Mouse (Mus musculus): ENCODE measurements around the gene Garnl3.

Garnl3 gene

DNA sequence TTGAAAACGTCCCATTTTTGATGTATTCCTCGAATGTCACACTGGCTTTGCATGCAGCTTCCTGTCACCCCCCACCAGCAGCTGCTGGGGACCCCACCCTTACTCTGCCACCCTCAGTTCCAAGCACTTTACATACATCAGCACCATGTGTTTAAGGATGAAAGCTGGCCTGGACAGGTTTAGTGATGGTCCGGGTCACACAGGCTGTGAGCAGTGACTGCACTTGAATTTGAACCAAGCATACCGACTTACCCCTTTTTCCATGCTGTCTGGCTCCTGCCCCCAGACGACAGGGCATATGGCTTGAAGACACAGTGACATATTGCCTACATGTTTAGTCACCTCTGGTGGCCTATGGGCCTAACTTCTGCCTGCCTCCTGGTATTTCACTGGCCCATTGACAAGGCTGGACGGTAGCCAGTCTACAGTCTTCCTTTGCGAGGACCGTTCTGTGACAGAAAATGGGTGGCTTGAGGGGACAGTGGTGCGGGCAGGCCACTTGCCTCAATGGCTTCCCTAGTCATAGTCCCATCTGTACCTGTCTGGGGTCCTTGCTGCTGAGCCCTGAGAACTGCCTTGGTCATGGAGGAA lies 163.3 kb downstream of the Garnl3 start:
- DNase-seq: no peak

DNA sequence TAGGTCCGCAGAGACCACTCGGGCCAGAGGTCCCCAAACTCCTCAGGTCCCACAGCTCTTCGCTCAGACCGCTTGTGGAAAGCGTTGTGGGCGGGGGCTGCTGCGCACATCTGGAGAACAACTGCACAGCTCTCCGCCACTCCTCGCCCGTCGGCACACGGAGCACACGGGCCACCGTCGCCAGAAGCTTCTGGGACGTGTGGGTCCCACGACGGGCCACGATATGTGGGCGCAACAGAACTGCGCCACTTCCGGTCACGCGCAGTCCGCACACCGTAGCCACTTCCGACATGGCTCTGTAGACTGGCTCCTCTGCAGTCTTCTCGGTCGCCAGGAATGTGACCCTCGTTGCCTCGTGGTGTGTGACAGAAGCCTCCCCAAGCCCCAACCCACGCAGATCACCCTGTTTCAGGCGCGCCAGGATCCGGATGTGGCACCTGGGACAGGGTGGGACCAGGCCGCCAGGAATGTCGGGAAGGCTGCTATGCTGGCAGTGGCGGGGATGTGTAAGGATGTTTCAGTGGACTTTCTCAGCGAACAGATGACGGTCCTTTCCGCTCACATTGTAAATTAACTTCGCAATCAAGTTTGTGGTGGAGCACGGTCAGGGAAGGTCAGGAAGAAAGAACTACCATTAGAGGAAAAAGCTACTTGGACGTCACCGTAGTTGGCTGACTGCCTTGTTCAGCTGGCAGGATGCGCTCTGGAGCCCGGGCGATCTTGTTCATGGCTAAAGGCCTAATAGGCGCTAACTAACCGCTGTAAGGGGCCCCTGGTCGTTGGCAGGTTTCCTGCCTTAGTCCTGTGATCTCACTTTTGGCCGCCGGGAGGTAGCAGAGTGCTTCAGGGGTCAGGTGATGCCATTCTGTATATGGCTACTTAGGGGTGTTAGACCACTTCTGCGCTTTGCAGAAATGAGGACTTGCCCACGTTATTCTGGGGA lies 164.5 kb downstream of the Garnl3 start:
- DNase-seq: peak; percentile 86

DNA sequence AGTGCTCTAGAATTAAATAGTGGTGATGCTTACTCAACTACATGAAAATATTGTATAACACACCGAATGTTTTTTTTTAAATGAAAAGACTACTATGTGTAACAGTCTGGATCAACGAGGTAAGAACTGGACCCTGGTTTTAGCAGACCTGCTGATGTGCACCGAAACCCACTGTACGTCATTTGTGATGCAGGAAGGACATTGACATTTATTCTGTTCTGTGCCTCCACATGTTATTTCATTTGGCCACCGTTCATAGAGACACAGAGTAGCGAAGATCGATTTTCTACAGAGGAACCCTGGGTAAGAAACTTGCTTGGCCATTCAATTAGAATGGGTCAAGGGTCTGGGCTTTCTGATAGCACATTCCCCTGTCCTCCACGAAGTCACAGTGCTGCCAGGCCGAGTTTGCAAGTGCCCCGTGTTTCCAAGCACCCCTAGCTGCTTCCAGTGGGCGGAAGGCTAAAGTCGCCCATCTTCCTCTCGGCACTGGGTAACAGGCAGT lies 165.2 kb downstream of the Garnl3 start:
- DNase-seq: no peak

DNA sequence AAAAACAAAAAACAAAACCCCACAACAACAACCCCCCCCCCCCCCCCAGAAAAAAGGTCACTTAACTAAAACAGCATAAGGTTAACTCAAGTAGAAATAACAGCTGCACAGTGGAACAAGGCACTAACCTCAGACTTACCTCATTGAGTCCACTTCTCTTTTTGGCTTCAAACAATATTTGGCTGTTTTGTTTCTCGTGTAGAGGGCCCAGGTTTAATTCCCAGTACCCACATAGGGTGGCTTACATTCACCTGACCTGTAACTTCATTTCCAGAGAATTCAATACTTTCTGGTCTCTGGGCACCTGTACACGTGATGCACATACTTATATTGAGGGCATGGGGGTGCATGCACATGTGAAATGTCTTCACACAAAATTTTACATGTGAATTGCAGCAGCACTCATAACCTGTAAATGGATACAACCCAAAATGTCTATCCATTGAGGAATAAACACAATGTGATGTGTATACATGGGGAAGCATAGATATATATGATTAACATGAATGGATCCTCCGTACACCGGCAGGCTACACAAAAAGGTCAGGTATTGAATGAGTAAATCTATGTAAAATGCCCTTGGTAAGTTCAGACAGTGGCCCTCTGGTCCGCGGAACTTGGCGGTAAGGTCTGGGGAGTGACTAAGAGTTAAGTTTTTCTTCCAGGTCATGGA lies 165.8 kb downstream of the Garnl3 start:
- no peak for DNase-seq

GRCm38 (mm10) chr2:32964659-32965457 lies 166.6 kb downstream of the Garnl3 start:
- DNase-seq: no peak

DNA sequence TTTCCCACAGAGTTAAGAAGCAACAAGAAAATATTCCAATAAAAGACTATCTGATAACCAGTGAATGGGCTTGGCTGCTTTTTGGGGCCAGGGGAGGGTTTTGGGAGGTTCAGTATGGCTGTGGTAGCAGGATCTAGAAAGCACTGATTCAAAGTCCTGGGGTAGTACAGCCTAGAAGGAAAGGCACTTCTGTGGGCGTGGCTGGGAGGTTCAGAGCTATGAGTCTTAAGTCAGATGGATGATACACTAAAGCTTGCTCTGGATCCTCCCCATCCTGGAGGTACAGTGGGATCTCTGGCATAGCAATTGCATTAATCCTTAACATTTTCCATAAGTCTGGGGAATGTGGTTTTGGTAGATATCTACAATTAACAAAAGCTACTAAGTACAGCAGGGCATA lies 167.5 kb downstream of the Garnl3 start:
- no peak for DNase-seq

- no peak for DNase-seq
Observed at GRCm38 (mm10) chr2:32963544-32963943, 167.9 kb downstream of the Garnl3 start.

GRCm38 (mm10) chr2:32962875-32963220 lies 168.6 kb downstream of the Garnl3 start:
- peak; percentile 73 for DNase-seq

- no peak for DNase-seq
Observed at GRCm38 (mm10) chr2:32962062-32962874, 169.2 kb downstream of the Garnl3 start.

DNA sequence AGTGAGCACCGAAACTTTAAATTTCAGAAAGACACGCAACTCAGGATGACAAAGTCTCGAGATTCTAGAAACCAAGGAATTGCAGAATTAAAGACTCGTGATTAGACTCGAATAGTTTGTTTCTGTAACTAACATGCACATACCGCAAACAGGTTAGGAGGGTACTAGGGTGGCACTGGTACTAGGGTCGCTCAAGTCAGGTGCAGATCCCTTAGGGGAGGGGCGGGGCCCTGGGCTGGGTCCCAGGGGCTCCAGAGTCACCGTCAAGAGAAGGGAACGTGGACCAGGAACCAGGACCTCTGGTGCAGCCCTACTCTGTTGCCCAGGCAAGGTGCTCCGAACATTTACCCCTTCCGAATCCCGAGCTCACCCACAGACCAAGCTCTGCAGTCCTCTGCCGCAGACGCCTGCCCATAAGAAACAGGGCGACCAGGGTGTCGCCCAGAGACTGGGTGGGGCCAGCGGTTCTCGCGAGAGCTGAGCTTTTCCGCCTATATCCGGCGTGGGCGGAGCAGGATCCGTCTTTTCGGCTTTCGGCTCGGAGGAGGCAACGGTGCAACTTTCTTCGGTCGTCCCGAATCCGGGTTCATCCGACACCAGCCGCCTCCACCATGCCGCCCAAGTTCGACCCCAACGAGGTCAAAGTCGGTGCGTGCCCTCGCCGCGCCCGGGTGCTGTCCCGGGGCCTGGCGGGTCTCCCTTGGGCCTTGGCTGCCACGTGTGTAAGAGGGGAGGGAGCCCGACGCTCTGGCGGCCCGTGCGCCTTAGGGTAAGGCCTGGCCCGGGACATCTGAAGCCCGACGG lies 170.1 kb downstream of the Garnl3 start, which contains the start of the genes Rpl12 and Lrsam1:
Gene Rpl12 (plus strand): TSS at position 368 of the 804 bp plus-strand sequence.
Gene Lrsam1 (minus strand): TSS at position 423 of the 804 bp plus-strand sequence.
- DNase-seq: peak; percentile 98

DNA sequence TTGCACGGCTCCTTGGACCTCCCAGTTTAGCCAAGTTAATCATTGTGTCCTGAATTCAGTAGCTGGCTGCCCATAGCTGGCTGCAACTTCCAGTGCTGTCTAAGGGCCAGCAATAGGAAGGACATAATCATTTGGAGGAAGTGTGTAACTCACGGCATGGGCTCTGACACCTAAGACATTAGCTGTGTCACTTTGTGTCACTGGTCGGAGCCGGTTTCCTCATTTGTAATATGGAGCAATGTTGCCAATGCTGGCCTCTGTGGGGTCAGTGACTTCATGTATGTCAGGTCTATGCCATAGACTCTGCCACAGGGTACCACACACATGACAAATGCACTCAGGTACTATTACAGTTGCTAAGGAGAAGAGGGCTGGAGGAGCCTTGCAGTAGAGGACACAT lies 171.2 kb downstream of the Garnl3 start:
- DNase-seq: no peak

DNA sequence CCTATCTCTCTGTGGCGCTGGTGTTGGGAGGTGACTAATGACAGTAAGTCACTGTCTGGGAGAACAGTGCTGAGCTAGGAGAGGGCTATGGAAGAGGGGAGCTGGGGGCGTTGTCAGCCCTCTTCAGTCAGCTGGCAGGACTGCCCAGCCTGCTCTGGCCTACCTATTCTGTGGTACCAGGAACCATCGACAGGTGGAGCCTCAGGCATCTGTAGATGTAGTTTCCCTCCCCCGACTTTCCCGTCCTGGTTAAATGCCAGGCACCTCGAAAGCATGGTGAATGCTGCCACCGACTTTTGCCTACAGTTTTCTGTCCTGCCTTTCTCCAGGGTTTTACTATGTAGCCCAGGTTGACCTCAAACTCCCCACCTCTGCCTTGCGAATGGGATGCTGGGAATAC lies 174.1 kb downstream of the Garnl3 start:
- DNase-seq: peak; percentile 35

DNA sequence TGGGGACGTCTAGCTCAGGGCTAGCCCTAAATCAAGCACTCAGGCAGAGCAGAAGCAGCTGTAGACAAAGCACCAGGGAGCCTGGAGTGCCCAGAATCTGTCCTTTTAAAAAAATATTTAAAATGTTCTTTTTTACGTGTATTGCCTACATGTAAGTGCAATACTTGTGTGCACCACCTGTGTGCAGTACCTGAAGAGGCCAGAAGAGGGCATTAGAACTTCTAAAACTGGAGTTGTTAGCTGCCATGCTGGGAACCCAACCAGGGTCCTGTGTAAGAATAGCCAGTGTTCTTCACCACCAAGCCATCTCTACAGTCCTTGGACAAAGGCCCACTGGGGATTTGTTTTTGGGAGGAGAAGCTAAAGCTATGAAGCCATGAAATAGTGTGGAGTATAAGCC lies 176.9 kb downstream of the Garnl3 start:
- DNase-seq: no peak

- no peak for DNase-seq
Observed at GRCm38 (mm10) chr2:32947454-32947853, 184.0 kb downstream of the Garnl3 start.

DNA sequence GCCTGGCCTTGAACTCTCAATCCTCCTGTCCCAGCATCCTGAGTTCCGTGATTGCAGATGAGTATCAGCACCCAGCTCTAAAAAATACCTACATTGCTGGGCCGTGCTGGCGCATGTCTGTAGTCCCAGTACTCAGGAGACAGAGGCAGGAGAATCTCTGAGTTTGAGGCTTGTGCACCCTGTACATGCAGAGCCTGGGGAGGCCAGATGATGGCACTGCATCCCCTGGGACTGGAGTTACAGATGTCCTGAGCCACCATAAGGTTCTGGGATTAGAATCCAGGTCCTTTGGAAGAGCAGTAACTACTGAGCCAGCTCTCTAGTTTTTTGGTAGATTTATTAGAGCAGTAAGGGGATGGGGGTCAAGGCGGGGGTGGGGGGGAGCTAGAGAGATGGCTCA lies 191.0 kb downstream of the Garnl3 start:
- no peak for DNase-seq

DNA sequence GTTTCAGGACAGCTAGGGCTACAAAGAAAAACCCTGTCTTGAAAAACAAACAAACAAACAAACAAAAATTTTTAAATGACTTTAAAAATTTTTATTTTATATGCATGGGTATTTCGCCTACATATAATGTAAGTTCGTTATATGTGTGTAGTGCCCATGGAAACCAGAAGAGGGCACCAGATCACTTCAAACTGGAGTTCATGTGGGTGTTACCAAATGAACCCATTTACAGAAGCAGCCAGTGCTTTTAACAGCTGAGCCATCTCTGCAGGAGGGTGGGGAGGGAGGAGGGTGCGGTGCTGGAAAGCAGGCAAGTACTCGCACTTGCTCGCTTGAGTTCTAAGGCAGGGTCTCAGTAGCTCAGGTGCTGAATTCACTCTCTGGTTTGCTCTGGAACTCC lies 192.0 kb downstream of the Garnl3 start:
- DNase-seq: peak; percentile 72

DNA sequence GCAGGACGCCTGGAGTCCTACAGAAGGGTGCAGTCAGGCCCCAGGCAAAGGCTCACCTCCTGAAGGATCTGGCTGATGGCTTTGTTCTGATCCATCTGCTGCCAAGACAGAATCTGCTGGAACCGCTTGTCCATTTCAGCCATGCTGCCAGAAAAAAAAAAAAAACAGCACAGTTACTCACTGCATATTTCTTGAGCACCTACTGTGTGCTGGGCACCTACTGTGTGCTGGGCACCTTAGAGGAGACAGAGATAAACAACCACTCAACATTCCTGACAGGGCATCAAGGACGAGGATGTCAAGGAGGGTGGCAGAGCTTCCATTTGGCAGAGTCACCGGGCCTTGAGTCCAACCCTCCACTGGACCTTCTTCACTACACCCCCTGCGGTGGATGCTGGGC lies 192.7 kb downstream of the Garnl3 start:
- no peak for DNase-seq

All from thymus, postnatal 4 days (tissue).